In genomic region chr7:44497361-44498055, GRCm38 (mm10) we compare ENCODE assay signal across 10 mouse cellular contexts. TPM values are rescaled to one million over a fixed set of nuclear protein-coding genes. Genes with fewer than 3 reads are reported as not detected.
DNase-seq lines count a peak whose midpoint lies in the region; ATAC-seq and TF ChIP-seq lines count a peak whose summit lies in the region.
"Had no signal": no experiment of that assay in that cellular context is flagged by ENCODE, and none has a peak within 500 bp of the region (broad histone marks: within the 10 kb centered on the region; RNA-seq: fewer than 3 reads in every experiment).

No protein-coding gene starts in this region.

- H3K9me3 ChIP-seq in megakaryocyte, embryonic 14.5 days: no peaks in the 10 kb centered on the region
- no peaks in the 10 kb centered on the region for H3K9me3 ChIP-seq in limb, embryonic 13.5 days
- H3K9me3 ChIP-seq in stomach, postnatal 0 days (ENCODE audit: control insufficient read depth, low read length): no peaks in the 10 kb centered on the region

- H3K9ac ChIP-seq in limb, embryonic 13.5 days: peak overlapping the region; percentile 89; the same call in 1 of the 2 replicates
- H3K9ac ChIP-seq in stomach, postnatal 0 days (ENCODE audit: low read length): no peak overlapping the region

- peaks cover 14% of the 10 kb centered on the region for H3K27me3 ChIP-seq in megakaryocyte, embryonic 14.5 days (replicated peaks)
- peaks cover 13% of the 10 kb centered on the region; the same call in 1 of the 2 replicates for H3K27me3 ChIP-seq in limb, embryonic 13.5 days
- H3K27me3 ChIP-seq in stomach, postnatal 0 days (ENCODE audit: control insufficient read depth, insufficient read depth, low read length): no peaks in the 10 kb centered on the region

- peak overlapping the region; percentile 95 for H3K4me3 ChIP-seq in megakaryocyte, embryonic 14.5 days (replicated peaks)
- peak overlapping the region; percentile 76 for H3K4me3 ChIP-seq in limb, embryonic 13.5 days
- no peak overlapping the region for H3K4me3 ChIP-seq in stomach, postnatal 0 days (ENCODE audit: low read depth, low read length)

- 83% methylated on average over 10 of the region's 10 CpGs for WGBS in limb, embryonic 13.5 days
- 82% methylated on average over 10 of the region's 10 CpGs for WGBS in stomach, postnatal 0 days

- ATAC-seq in megakaryocyte, adult 5-6 weeks (ENCODE audit: poor library complexity, severe bottlenecking): no peak
- ATAC-seq in limb, embryonic 13.5 days (ENCODE audit: low FRiP score, low read depth): no peak
- no peak for ATAC-seq in stomach, postnatal 0 days (ENCODE audit: low FRiP score, low TSS enrichment)

- intact Hi-C loops in left cerebral cortex, postnatal 14 days (cut with DNase I): no loop called here

- H3K36me3 ChIP-seq in megakaryocyte, embryonic 14.5 days (replicated peaks; ENCODE audit: low read length): peaks cover 23% of the 10 kb centered on the region
- peaks cover 22% of the 10 kb centered on the region for H3K36me3 ChIP-seq in limb, embryonic 13.5 days
- H3K36me3 ChIP-seq in stomach, postnatal 0 days (ENCODE audit: control insufficient read depth, insufficient read depth, low read length): peaks cover 3% of the 10 kb centered on the region; the same call in 1 of the 2 replicates

- no peak overlapping the region; the same call in 1 of the 2 replicates for H3K27ac ChIP-seq in limb, embryonic 13.5 days
- no peak overlapping the region for H3K27ac ChIP-seq in stomach, postnatal 0 days (replicated peaks)

- no peak for TF ChIP-seq EP300 in stomach, postnatal 0 days (optimal IDR thresholded peaks at IDR 0.05)

- peak overlapping the region; percentile 82 for H3K4me2 ChIP-seq in limb, embryonic 13.5 days (replicated peaks)
- H3K4me2 ChIP-seq in stomach, postnatal 0 days (replicated peaks; ENCODE audit: low read depth): peak overlapping the region; percentile 86; the same call in 1 of the 2 replicates

- peak; percentile 68 for DNase-seq in cerebellum, adult 11-12 months
- no peak for DNase-seq in cerebellum, postnatal 36 days
- no peak for DNase-seq in stomach, postnatal 0 days (ENCODE audit: low spot score)
- no peak for DNase-seq in left cerebral cortex, postnatal 14 days (ENCODE audit: low spot score in 2 of 2)
- no peak for DNase-seq in left cerebral cortex, adult 9 months (ENCODE audit: low spot score in 2 of 2)
- DNase-seq: kidney, postnatal 36 days had no signal

- no peak for TF ChIP-seq CTCF in stomach, postnatal 0 days (IDR thresholded peaks at IDR 0.05; ENCODE audit: low read depth)

- peaks cover 36% of the 10 kb centered on the region for H3K4me1 ChIP-seq in megakaryocyte, embryonic 14.5 days
- H3K4me1 ChIP-seq in limb, embryonic 13.5 days: peaks cover 23% of the 10 kb centered on the region
- peaks cover 5% of the 10 kb centered on the region for H3K4me1 ChIP-seq in stomach, postnatal 0 days (replicated peaks; ENCODE audit: control insufficient read depth, insufficient read depth)

RNA-seq across cellular contexts. Expression of gene Fam71e1, which starts 1.1 kb away (rescaled TPM):
- 2.1 and 9.0 TPM in 2 replicates for polyA plus RNA-seq in megakaryocyte, embryonic 14.5 days (2012; ENCODE audit: insufficient read depth, low replicate concordance)
- total RNA-seq in megakaryocyte, adult 5-6 weeks (2015): 1.7 and 2.0 TPM in 2 replicates
- 0.12 TPM in 1 of 2 replicates, not detected in the other for total RNA-seq in megakaryocyte, adult 5-6 weeks (2017)
- polyA plus RNA-seq in limb, embryonic 13.5 days (2015; fragmentation: Nextera tagmentation; extraction: Ambion mirVana): 22.4 and 22.9 TPM in 2 replicates
- 5.9 and 8.3 TPM in 2 replicates for polyA plus RNA-seq in stomach, postnatal 0 days (2015; fragmentation: Nextera tagmentation; extraction: Ambion mirVana)
- total RNA-seq in left cerebral cortex, postnatal 14 days (2021): 10 to 100 TPM; 26.5 to 32.5 TPM

RNA-seq across cellular contexts. Expression of gene Emc10, which starts 1.2 kb away (rescaled TPM):
- polyA plus RNA-seq in megakaryocyte, embryonic 14.5 days (2012; ENCODE audit: insufficient read depth, low replicate concordance): 156 and 185 TPM in 2 replicates
- total RNA-seq in megakaryocyte, adult 5-6 weeks (2015): 42.4 and 47.4 TPM in 2 replicates
- 23.1 and 27.4 TPM in 2 replicates for total RNA-seq in megakaryocyte, adult 5-6 weeks (2017)
- polyA plus RNA-seq in limb, embryonic 13.5 days (2015; fragmentation: Nextera tagmentation; extraction: Ambion mirVana): 104 and 106 TPM in 2 replicates
- 60.7 and 65.5 TPM in 2 replicates for polyA plus RNA-seq in stomach, postnatal 0 days (2015; fragmentation: Nextera tagmentation; extraction: Ambion mirVana)
- 100 to 1,000 TPM; 145 to 164 TPM for total RNA-seq in left cerebral cortex, postnatal 14 days (2021)

RNA-seq across cellular contexts. Expression of gene Mybpc2, which starts 26.9 kb away (rescaled TPM):
- polyA plus RNA-seq in megakaryocyte, embryonic 14.5 days (2012; ENCODE audit: insufficient read depth, low replicate concordance): 0.09 TPM in 1 of 2 replicates, not detected in the other
- not detected in 2 replicates for total RNA-seq in megakaryocyte, adult 5-6 weeks (2015)
- total RNA-seq in megakaryocyte, adult 5-6 weeks (2017): not detected in 2 replicates
- 0.08 and 0.10 TPM in 2 replicates for polyA plus RNA-seq in limb, embryonic 13.5 days (2015; fragmentation: Nextera tagmentation; extraction: Ambion mirVana)
- polyA plus RNA-seq in stomach, postnatal 0 days (2015; fragmentation: Nextera tagmentation; extraction: Ambion mirVana): 0.21 and 0.32 TPM in 2 replicates
- under 1 TPM in 1 of 2 experiments, not detected in 1; 0.30 TPM for total RNA-seq in left cerebral cortex, postnatal 14 days (2021)

RNA-seq across cellular contexts. Expression of gene Josd2, which starts 29.7 kb away (rescaled TPM):
- 191 and 466 TPM in 2 replicates for polyA plus RNA-seq in megakaryocyte, embryonic 14.5 days (2012; ENCODE audit: insufficient read depth, low replicate concordance)
- 18.2 and 20.3 TPM in 2 replicates for total RNA-seq in megakaryocyte, adult 5-6 weeks (2015)
- total RNA-seq in megakaryocyte, adult 5-6 weeks (2017): 12.5 and 14.0 TPM in 2 replicates
- 87.7 and 91.3 TPM in 2 replicates for polyA plus RNA-seq in limb, embryonic 13.5 days (2015; fragmentation: Nextera tagmentation; extraction: Ambion mirVana)
- polyA plus RNA-seq in stomach, postnatal 0 days (2015; fragmentation: Nextera tagmentation; extraction: Ambion mirVana): 32.8 and 33.7 TPM in 2 replicates
- total RNA-seq in left cerebral cortex, postnatal 14 days (2021): 10 to 100 TPM; 60.6 to 63.2 TPM

RNA-seq across cellular contexts. Expression of gene Aspdh, which starts 32.3 kb away (rescaled TPM):
- polyA plus RNA-seq in megakaryocyte, embryonic 14.5 days (2012; ENCODE audit: insufficient read depth, low replicate concordance): not detected in 2 replicates
- not detected in 2 replicates for total RNA-seq in megakaryocyte, adult 5-6 weeks (2015)
- not detected in 2 replicates for total RNA-seq in megakaryocyte, adult 5-6 weeks (2017)
- polyA plus RNA-seq in limb, embryonic 13.5 days (2015; fragmentation: Nextera tagmentation; extraction: Ambion mirVana): 0.36 TPM in 1 of 2 replicates, not detected in the other
- 0.12 and 0.21 TPM in 2 replicates for polyA plus RNA-seq in stomach, postnatal 0 days (2015; fragmentation: Nextera tagmentation; extraction: Ambion mirVana)
- 10 to 100 TPM; 11.2 to 13.4 TPM for total RNA-seq in left cerebral cortex, postnatal 14 days (2021)
- polyA plus RNA-seq: thymus, postnatal 0 days had no signal
